Mouse (Mus musculus) urinary bladder, postnatal 36 days (tissue): ENCODE measurements around the gene Fpr2.
"Not testable (repeated sequence)": the region's sequence is repeated elsewhere in the genome, so short reads cannot be mapped to it uniquely, and the experiment has no call there.

Source experiments
- DNase-seq, 2 experiments: peaks; one replicate each; pipeline ENCODE4 v3.0.0; 2022; ENCODE audit warnings: low spot score in 2 of 2, mixed read lengths in 1 of 2

The Fpr2 gene

GRCm38 (mm10) chr17:17882672-17883071 is 5.0 kb upstream of the Fpr2 start:
- DNase-seq: no peak

GRCm38 (mm10) chr17:17883840-17884239 is 3.8 kb upstream of the Fpr2 start, which contains the start of gene Fpr1:
Gene Fpr1 (minus strand): TSS chr17:17883940.
- no peak for DNase-seq

- DNase-seq: no peak
Observed at GRCm38 (mm10) chr17:17889732-17890425, 2.3 kb downstream of the Fpr2 start.

GRCm38 (mm10) chr17:17896039-17896438 is 8.4 kb downstream of the Fpr2 start:
- DNase-seq: peak in 1 of 2 experiments; percentile 17

- DNase-seq: no peak
Observed at GRCm38 (mm10) chr17:17899268-17899667, 11.6 kb downstream of the Fpr2 start.

- no peak for DNase-seq
Observed at GRCm38 (mm10) chr17:17900768-17901167, 13.1 kb downstream of the Fpr2 start.

- DNase-seq: peak; percentile 81 to 85
Observed at GRCm38 (mm10) chr17:17909636-17910421, 22.2 kb downstream of the Fpr2 start.

GRCm38 (mm10) chr17:17912618-17913017 is 25.0 kb downstream of the Fpr2 start:
- not testable (repeated sequence) for DNase-seq

- DNase-seq: no peak
Observed at GRCm38 (mm10) chr17:17917376-17917775, 29.8 kb downstream of the Fpr2 start.

GRCm38 (mm10) chr17:17917782-17918181 is 30.2 kb downstream of the Fpr2 start:
- DNase-seq: no peak
